Mouse (Mus musculus): ENCODE results near the gene Cacna1c. TPM values are rescaled to one million over a fixed set of nuclear protein-coding genes. Genes with fewer than 3 reads are reported as not detected.
A peak's percentile ranks its signal among the peaks of the same experiment; 100 is the strongest.

The Cacna1c gene
- total RNA-seq, 2 experiments from 2014 or later = 53.4 to 54.5 TPM

GRCm38 (mm10) chr6:118825400-118825871 is 370.8 kb downstream of the Cacna1c start:
- DNase-seq (ENCODE audit: low spot score in 2 of 2) = no peak

DNA sequence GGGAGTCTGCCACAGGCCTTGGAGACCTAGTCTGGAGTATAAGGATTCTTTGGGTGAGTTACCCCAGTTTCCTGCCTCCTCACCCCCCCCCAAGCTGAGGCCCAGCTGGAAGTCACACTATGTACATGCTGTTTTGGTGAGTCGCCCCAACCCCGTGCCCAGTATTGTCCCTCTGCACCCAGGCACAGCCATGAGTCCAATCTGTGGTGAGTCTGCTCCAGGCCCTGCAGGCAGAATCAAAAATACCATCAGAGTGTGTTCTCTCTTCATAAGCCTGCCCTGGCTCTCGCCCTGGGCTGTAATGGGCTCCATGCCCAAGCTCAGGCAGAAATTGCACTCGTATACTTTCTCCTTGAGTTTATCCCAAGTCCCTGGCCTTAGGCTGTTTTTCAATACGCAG is 374.7 kb downstream of the Cacna1c start:
- DNase-seq (ENCODE audit: low spot score in 2 of 2) = no peak

DNA sequence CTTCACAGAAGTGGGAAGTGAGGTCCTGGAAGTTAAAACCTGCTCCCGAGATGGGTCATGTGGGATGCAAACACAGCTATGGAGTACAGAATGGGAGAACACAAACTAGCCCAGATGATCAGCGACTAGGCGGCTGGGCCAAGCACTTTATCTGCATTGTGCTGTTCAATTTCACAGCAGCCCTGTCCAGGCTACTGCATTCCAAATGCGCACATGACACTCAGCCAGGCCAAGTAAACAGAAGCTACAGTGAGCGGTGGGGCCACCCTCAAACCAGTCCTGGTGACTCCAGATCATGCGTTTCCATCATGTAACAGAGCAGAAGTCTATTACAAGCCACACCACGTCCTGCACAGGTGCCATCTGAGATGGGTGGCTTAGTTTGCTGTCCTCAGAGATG is 376.6 kb downstream of the Cacna1c start:
- DNase-seq (ENCODE audit: low spot score in 2 of 2) = no peak

DNA sequence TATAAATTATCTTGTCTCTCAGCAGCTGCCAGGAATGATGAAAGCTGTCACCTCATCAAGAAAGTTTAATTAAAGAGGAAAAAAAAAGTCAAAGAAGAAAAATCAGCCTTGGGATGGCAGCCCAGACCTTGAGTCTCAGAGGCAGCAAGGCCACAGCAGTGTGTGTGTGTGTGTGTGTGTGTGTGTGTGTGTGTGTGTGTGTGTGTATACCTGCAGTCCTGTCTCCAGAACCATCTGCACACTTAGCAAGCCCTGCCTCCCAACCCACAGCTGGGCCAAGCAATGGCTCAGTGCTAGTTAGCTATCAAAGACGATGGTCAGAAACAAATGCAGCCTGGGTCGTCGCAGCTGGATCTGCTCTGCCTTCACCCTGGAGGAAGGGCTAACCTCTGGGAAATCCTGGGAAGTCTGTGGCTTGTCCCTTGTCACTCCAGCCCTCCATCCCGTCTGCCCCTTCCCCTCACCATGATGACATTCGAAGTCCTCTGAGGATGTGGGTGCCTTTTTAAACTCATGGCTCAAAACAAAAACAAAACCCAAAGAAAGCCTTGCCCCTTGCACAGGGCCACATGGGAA is 378.2 kb downstream of the Cacna1c start:
- no peak for DNase-seq (ENCODE audit: low spot score in 2 of 2)

- no peak for DNase-seq (ENCODE audit: low spot score in 2 of 2)
These were observed 380.0 kb downstream of the Cacna1c start for GRCm38 (mm10) chr6:118816253-118816652.

DNA sequence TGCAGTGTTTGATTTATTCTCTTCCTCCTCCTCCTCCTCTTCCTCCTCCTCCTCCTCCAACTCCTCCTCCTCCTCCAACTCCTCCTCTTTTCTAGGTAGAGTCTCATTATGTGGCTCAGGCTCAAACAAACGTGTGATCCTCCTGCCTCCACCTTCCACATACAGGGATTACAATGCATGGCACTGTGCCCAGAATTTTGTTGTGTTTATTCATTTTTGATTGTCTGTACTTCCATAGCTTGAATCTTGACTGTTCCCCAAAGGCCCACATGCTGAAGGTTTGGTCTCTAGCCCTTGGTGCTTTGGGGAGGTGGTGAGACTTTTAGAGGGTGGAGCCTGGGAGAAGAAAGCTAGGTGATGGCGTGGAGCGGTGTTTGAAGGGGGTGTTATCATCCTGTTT is 383.7 kb downstream of the Cacna1c start:
- DNase-seq (ENCODE audit: low spot score in 2 of 2) = no peak

GRCm38 (mm10) chr6:118812007-118812406 is 384.2 kb downstream of the Cacna1c start:
- no peak for DNase-seq (ENCODE audit: low spot score in 2 of 2)

DNA sequence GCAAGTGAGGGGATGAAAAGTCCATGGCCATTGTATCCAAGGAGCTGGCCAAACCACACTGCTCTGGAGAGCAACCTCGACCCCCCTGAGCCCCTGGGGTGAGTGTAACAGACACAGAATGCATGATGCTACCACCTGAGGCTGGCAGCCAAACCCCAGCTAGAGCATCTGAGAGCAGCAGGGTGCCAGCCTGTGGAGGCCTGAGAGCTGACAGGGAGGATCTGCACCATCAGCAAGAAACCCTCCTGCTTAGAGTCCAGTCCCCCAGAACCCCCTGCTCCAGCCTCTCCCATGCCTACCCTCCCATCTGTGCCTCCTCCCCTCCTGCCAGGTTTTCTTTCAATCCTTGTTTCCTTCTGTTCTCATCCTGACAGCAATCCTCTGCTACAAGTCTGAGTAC is 385.4 kb downstream of the Cacna1c start:
- DNase-seq (ENCODE audit: low spot score in 2 of 2) = no peak

- DNase-seq (ENCODE audit: low spot score in 2 of 2) = no peak
These were observed 391.1 kb downstream of the Cacna1c start for GRCm38 (mm10) chr6:118805139-118805538.

DNA sequence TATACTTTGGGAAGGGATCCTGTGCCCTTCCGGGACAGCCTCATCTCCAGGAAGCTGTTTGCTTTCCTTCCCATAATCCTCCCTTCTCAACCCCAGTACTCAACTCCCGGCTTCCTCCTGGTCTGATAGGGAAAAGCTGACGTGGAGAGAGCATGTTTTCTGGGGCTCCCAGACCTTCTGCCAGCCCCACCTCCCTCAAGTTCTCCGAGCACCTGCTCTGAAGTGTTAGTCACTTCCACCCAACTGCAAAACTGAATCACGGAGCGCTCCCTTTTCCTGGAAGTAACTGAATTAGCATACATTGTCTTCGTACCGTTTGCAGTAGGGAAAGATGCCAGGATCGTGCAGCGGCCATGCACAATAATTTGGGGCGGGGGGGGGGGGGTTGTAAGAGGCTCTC is 393.9 kb downstream of the Cacna1c start:
- peak; percentile 37 to 48 for DNase-seq (ENCODE audit: low spot score in 2 of 2)

DNA sequence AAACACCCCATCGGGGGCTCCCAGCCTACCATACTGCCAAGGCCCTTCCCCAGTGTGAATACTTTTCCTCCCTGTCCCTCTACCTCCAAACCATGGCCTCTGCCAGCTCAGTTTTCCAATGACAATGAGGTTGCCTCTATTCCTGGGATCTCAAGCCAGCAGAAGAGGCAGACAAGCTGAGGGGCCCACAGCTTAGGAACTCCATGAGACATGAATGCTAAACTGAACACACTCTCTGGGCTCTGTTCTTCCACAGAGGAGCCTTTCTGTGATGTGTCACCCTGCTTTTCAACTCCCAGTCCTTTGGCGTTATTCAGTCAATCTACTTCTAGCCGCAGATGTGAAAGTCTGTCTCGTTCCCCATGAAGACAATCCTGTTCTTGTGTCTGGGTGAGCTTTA is 399.8 kb downstream of the Cacna1c start:
- no peak for DNase-seq (ENCODE audit: low spot score in 2 of 2)

- no peak for DNase-seq (ENCODE audit: low spot score in 2 of 2)
These were observed 400.5 kb downstream of the Cacna1c start for GRCm38 (mm10) chr6:118795716-118796115.

- peak; percentile 36 to 63 for DNase-seq (ENCODE audit: low spot score in 2 of 2)
These were observed 404.3 kb downstream of the Cacna1c start for GRCm38 (mm10) chr6:118791921-118792368.

DNA sequence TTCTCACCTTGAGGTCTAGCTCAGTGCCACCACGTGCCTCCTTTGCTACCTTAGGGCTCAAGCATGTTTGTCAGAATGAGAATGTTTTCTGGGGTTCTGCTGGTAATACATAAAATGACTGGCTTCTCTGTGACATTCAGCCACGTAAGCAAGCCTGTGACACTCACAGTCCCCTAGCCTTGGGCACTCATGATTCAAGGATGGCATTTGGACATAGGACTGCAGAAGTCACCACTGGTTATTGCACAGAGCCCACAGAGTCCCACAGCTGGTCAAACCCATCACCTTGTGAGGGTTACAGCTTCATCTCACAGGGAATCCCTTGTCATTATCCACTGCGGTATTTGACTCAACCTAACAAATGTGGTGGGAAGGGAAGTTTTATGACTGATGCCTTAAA is 408.3 kb downstream of the Cacna1c start:
- DNase-seq (ENCODE audit: low spot score in 2 of 2) = no peak

GRCm38 (mm10) chr6:118780280-118780679 is 415.9 kb downstream of the Cacna1c start:
- peak in 1 of 2 experiments; percentile 42 for DNase-seq (ENCODE audit: low spot score in 2 of 2)

GRCm38 (mm10) chr6:118779201-118779600 is 417.0 kb downstream of the Cacna1c start:
- no peak for DNase-seq (ENCODE audit: low spot score in 2 of 2)

GRCm38 (mm10) chr6:118777457-118777856 is 418.8 kb downstream of the Cacna1c start:
- DNase-seq (ENCODE audit: low spot score in 2 of 2) = no peak

GRCm38 (mm10) chr6:118776459-118776858 is 419.8 kb downstream of the Cacna1c start:
- no peak for DNase-seq (ENCODE audit: low spot score in 2 of 2)

DNA sequence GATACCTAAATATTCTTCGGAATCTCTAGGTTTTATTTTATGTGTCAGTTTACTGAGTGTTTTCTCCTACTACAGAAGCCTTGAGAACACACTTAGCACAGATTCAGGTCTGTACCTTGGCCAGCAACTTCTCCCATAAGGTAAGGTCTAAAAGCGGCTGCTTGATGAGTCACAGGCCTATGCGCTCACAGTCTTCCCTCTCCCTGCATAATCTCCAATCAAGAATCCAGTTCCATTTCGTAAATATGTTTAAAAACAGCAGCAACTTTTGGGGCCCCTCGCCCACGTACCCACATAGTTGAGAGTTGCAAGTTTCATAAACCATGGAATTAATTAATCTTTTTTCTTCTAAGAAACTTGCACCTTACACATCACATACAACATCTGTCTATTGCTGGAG is 423.6 kb downstream of the Cacna1c start:
- DNase-seq (ENCODE audit: low spot score in 2 of 2) = peak in 1 of 2 experiments; percentile 34

DNA sequence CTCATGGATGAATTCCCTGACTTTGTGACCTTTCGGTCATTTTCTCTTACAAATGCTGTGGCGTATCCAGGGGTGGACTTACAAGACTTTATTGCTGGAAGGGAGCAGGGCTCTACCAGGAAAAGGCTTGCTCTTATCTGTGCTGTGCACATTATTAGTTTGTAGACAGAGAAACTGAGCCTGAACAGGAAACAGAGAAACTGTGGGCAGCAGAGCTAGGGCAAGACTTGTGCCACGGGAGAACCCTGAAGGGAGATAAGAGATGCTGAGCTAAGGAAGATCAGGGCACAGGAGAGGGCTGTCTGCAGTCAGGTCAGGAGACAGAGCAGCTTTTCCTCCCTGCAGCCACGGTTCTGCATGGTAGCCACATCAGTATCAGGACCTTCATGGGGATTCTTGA is 425.1 kb downstream of the Cacna1c start:
- no peak for DNase-seq (ENCODE audit: low spot score in 2 of 2)

GRCm38 (mm10) chr6:118770396-118770795 is 425.8 kb downstream of the Cacna1c start:
- no peak for DNase-seq (ENCODE audit: low spot score in 2 of 2)

GRCm38 (mm10) chr6:118769792-118770191 is 426.4 kb downstream of the Cacna1c start:
- no peak for DNase-seq (ENCODE audit: low spot score in 2 of 2)

DNA sequence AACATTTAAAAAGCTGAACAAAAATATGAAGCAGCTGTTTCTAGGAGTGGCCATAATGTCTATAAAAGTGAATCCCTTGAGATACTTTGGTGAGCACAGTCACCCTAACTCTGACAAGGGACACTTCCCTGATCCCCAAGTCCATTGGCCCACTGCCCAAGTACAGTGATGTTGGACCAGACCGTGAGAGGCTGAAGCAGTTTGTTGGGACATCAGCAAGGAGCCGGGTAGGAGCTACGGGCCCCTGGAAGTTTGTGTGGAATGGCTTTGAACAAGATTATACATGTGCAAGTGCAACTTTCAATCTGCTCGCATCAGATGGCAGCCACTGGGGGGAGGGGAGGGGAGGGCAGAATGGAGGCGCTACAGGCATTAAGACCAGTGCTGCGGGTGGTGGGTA is 428.5 kb downstream of the Cacna1c start:
- DNase-seq (ENCODE audit: low spot score in 2 of 2) = no peak

All from left cerebral cortex, adult 18-20 months (tissue).